Mouse (Mus musculus) midbrain, postnatal 0 days (tissue): ENCODE data around the gene Eif1ax. TPM values are rescaled to one million over a fixed set of nuclear protein-coding genes. Genes with fewer than 3 reads are reported as not detected.

ENCODE experiments used
- ATAC-seq: fragments of 200-750 bp; cut with Nextera tagmentation; 2 replicates; pipeline ENCODE4 v1.8.0; 2017; ENCODE audit warnings: moderate number of reproducible peaks, mild to moderate bottlenecking, moderate TSS enrichment, moderate library complexity; ENCODE audit not compliant: low FRiP score
- DNase-seq: peaks from one replicate; pipeline ENCODE4 v3.0.0-alpha.2; 2015; ENCODE audit warnings: low spot score
- H3K27ac ChIP-seq: fragments of 300-500 bp; sonication (generic); 2 replicates; pipeline ENCODE4 v1.5.1; 2014; ENCODE audit warnings: low read depth, mild to moderate bottlenecking, low read length, mixed read lengths
- H3K27me3 ChIP-seq: fragments of 300-500 bp; sonication (generic); 2 replicates; pipeline ENCODE4 v1.6.1; 2014; ENCODE audit warnings: low read length, control low read depth, mixed read lengths; ENCODE audit not compliant: insufficient read depth
- H3K36me3 ChIP-seq: fragments of 300-500 bp; sonication (generic); 2 replicates; pipeline ENCODE4 v1.6.1; 2014; ENCODE audit warnings: low read length, control low read depth, mixed read lengths; ENCODE audit not compliant: insufficient read depth
- H3K4me1 ChIP-seq: fragments of 300-500 bp; sonication (generic); 2 replicates; pipeline ENCODE4 v1.6.1; 2014; ENCODE audit warnings: mild to moderate bottlenecking, control low read depth, antibody characterized with exemption, low read length, mixed read lengths; ENCODE audit not compliant: insufficient read depth
- H3K4me2 ChIP-seq: fragments of 300-500 bp; sonication (generic); 2 replicates; pipeline ENCODE4 v1.6.1; 2014; ENCODE audit warnings: low read depth, mild to moderate bottlenecking, low read length, mixed read lengths; ENCODE audit not compliant: poor library complexity, severe bottlenecking
- H3K4me3 ChIP-seq: fragments of 300-500 bp; sonication (generic); 2 replicates; pipeline ENCODE4 v1.5.1; 2014; ENCODE audit warnings: low read depth, mild to moderate bottlenecking, low read length, moderate library complexity
- H3K9ac ChIP-seq: fragments of 300-500 bp; sonication (generic); replicated peaks from 2 replicates; pipeline ENCODE4 v1.6.1; 2014; ENCODE audit warnings: mild to moderate bottlenecking, low read length, moderate library complexity, mixed read lengths; ENCODE audit not compliant: poor library complexity, severe bottlenecking
- H3K9me3 ChIP-seq: fragments of 300-500 bp; sonication (generic); 2 replicates; pipeline ENCODE4 v1.6.1; 2016; ENCODE audit warnings: low read length, control low read depth
- CTCF ChIP-seq: IDR thresholded peaks from 2 replicates; pipeline ENCODE4 v1.5.1; 2016; ENCODE audit warnings: antibody characterized with exemption, mild to moderate bottlenecking
- WGBS: fragments of 180-500 bp; shearing (Covaris S2); extraction: QIAGEN DNeasy Blood & Tissue Kit; methylation state at CpG from one replicate; pipeline ENCODE4 v1.1.7; 2014; 5-methylcytosine and 5-hydroxymethylcytosine counted together
- polyA plus RNA-seq: library from polyadenylated mRNA; unstranded; fragments of >200 nt; fragmentation: Nextera tagmentation; extraction: Ambion mirVana; gene quantifications from 2 replicates; pipeline ENCODE4 v1.2.1, GENCODE M21; 2015
- total RNA-seq: library from RNA; depleted of rRNA; stranded (reverse); fragments of >200 nt; gene quantifications from 2 replicates; pipeline ENCODE4 v1.2.3, GENCODE M21; 2014; rRNA removed

The Eif1ax gene
- total RNA-seq (82.5 and 103 TPM in 2 replicates), polyA plus RNA-seq (76.7 and 82.3 TPM in 2 replicates)

GRCm38 (mm10) chrX:159371831-159372752 is at the start of gene Eif1ax:
TSS of gene Eif1ax (plus strand) at chrX:159372178.
- 21% methylated on average over 50 of the region's 76 CpGs for WGBS
- peak within 1 kb of the TSS; percentile 45 for H3K4me2 ChIP-seq
- peak; percentile 15; the same call in 1 of the 2 replicates for TF ChIP-seq CTCF
- H3K27ac ChIP-seq, result peak within 1 kb of the TSS; percentile 62
- H3K36me3 ChIP-seq, result no peaks in the 10 kb centered on the region
- no peaks in the 10 kb centered on the region for H3K4me1 ChIP-seq
- H3K4me3 ChIP-seq, result peak within 1 kb of the TSS; percentile 57
- no peaks in the 10 kb centered on the region for H3K9me3 ChIP-seq
- ATAC-seq, result peak; percentile 95
- H3K27me3 ChIP-seq, result no peaks in the 10 kb centered on the region
- H3K9ac ChIP-seq, result peak within 1 kb of the TSS; percentile 64
- peak; percentile 82 for DNase-seq

DNA sequence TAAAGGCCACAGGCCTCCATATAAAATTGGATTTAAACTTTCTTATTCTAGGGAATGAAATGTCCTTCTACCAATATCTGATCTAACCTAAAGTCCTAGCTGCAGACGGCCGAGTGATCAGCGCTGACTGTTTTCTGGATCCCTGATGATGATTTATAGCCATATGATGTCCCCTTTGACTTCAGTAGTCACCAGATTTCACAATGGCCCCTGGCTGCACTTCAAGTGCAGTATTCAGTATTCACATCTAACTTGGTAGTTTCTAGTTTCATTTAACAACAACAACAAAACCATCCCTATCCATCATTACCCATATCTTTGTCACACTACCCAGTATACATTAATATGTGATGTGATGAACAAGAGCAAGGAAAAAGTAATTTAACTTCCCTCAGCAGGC is 7.5 kb upstream of the Eif1ax start:
- TF ChIP-seq CTCF, result no peak
- no peak for ATAC-seq
- WGBS, result 86% methylated on average over 3 of the region's 3 CpGs

GRCm38 (mm10) chrX:159372753-159373144 is 771 bp downstream of the Eif1ax start:
- 21% methylated on average over 9 of the region's 9 CpGs for WGBS
- DNase-seq (peak; percentile 1), ATAC-seq (peak; percentile 28; the same call in 1 of the 2 replicates)
- H3K9ac ChIP-seq, result peak overlapping the region; percentile 64
- no peaks in the 10 kb centered on the region for H3K36me3 ChIP-seq
- no peaks in the 10 kb centered on the region for H3K4me1 ChIP-seq
- peak overlapping the region; percentile 57 for H3K4me3 ChIP-seq
- H3K27ac ChIP-seq, result no peak overlapping the region
- no peaks in the 10 kb centered on the region for H3K9me3 ChIP-seq
- H3K4me2 ChIP-seq, result peak overlapping the region; percentile 41
- no peak for TF ChIP-seq CTCF
- H3K27me3 ChIP-seq, result no peaks in the 10 kb centered on the region

More for the DNA sequence above, 7.5 kb upstream of the Eif1ax start:
- DNase-seq, result no peak
- H3K4me1 ChIP-seq, result no peaks in the 10 kb centered on the region
- H3K36me3 ChIP-seq, result peaks cover 5% of the 10 kb centered on the region; the same call in 1 of the 2 replicates
- H3K9me3 ChIP-seq, result no peaks in the 10 kb centered on the region
- H3K4me2 ChIP-seq, result no peak overlapping the region
- H3K4me3 ChIP-seq, result no peak overlapping the region
- H3K27ac ChIP-seq, result no peak overlapping the region
- H3K27me3 ChIP-seq, result no peaks in the 10 kb centered on the region
- no peak overlapping the region for H3K9ac ChIP-seq

DNA sequence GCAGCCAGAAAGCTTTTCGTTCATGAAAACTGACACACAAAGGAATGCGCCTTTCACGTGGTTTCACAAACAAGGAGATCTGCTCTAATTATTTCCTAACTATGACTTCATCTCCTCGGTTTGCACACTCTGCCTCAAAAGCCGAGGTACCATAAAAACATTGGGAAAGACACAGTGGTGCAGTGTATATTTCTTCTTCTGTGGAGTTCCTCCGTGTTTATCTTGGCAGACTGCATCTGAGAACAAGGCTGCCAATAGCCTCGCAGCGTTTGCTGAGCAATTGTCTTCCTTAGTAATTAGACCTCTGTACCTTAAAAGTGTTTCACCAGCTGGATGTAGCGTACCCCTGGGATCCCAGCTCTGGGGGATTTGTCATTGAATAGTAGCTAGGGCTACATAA is 15.1 kb downstream of the Eif1ax start:
- no peak for ATAC-seq
- no peak overlapping the region for H3K27ac ChIP-seq
- no peak for TF ChIP-seq CTCF
- 66% methylated on average over 9 of the region's 9 CpGs for WGBS
- no peaks in the 10 kb centered on the region for H3K4me1 ChIP-seq
- peak; percentile 1 for DNase-seq
- no peak overlapping the region for H3K4me2 ChIP-seq
- no peak overlapping the region for H3K9ac ChIP-seq
- H3K27me3 ChIP-seq, result no peaks in the 10 kb centered on the region
- H3K36me3 ChIP-seq, result no peaks in the 10 kb centered on the region
- no peaks in the 10 kb centered on the region for H3K9me3 ChIP-seq
- H3K4me3 ChIP-seq, result no peak overlapping the region

DNA sequence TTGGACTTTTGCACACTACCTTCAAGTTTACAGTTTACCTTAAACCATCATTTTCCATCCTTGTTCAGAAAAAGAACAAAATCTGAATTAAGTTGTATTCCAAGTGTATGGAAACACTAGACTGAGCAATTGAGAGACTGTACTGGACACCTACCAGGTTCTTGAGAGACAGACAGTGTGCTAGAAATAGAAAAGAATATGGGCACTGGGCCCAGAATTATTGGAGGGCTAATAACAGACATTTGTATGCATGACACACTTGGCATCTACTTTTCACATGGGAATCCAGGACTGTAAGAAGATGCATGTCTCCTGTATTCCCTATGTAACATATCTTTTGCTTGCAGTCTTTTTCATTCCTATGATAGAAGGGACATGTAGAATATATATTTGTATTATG is 17.0 kb downstream of the Eif1ax start:
- no peak overlapping the region for H3K4me3 ChIP-seq
- H3K4me1 ChIP-seq, result no peaks in the 10 kb centered on the region
- no peaks in the 10 kb centered on the region for H3K27me3 ChIP-seq
- H3K9me3 ChIP-seq, result no peaks in the 10 kb centered on the region
- no peak overlapping the region for H3K27ac ChIP-seq
- no peak overlapping the region for H3K9ac ChIP-seq
- TF ChIP-seq CTCF, result no peak
- peak; percentile 46 for DNase-seq
- ATAC-seq, result no peak
- no peaks in the 10 kb centered on the region for H3K36me3 ChIP-seq
- H3K4me2 ChIP-seq, result no peak overlapping the region

- WGBS, result 76% methylated on average over 6 of the region's 6 CpGs
- TF ChIP-seq CTCF, result no peak
- ATAC-seq (no peak), DNase-seq (no peak)
- H3K9me3 ChIP-seq, result no peaks in the 10 kb centered on the region
- H3K4me1 ChIP-seq, result no peaks in the 10 kb centered on the region
- H3K4me2 ChIP-seq, result no peak overlapping the region
- H3K9ac ChIP-seq, result no peak overlapping the region
- H3K4me3 ChIP-seq, result no peak overlapping the region
- H3K27me3 ChIP-seq, result no peaks in the 10 kb centered on the region
- no peaks in the 10 kb centered on the region for H3K36me3 ChIP-seq
- no peak overlapping the region for H3K27ac ChIP-seq
These were observed 18.5 kb downstream of the Eif1ax start for GRCm38 (mm10) chrX:159390347-159390962.
